Mouse (Mus musculus): ENCODE measurements around the gene Cdkn2a.
A peak's percentile ranks its signal among the peaks of the same experiment; 100 is the strongest.

Gene Cdkn2a

DNA sequence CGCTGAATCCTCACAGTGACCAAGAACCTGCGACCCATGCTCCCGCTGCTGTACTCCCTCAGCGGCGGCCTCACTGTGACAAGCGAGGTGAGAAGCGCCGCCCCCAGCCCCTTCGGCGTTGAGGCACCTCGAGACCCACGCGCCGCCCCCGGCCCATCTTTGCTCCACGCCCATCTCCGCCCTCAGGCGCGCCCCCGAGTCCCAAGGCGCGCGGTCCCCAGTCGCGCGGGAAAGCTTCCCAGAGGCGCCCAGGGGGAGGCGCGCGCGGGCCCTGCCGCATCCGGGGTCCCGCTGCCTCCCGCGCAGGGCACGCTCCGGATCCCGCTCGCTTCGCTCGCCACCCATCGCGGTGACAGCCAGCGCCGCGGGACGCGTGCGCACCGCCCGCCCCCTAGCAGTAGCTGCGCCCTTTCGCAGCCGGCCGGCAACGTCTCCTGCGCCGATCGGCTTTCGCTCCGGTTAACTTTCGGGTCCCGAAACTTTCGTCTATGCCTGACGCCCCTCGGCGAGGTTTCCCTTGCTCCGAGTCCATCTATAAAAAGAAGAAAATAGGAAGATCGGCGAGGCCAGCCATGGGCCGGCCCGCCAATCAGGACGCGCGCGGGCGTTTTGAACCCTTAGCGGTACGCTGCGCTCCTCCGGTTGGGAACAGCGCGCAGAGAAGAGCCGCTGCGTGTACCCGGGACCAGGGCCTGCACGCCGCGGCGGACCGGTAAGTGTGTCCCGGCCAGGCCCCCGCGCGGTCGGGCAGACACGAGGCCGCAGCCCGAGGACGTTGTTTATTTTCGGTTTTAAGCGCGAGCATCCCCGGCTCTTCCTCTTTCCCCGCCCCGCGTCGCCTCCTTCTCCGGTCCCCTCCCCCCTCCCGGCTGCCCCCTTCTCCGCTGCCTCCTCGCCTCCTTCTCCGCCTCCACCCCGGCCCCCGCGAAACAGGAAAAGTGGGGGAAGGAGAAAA is at the start of gene Cdkn2a:
TSS of gene Cdkn2a (minus strand) at position 168 of the 955 bp plus-strand sequence.
- peak; percentile 34 for DNase-seq

DNA sequence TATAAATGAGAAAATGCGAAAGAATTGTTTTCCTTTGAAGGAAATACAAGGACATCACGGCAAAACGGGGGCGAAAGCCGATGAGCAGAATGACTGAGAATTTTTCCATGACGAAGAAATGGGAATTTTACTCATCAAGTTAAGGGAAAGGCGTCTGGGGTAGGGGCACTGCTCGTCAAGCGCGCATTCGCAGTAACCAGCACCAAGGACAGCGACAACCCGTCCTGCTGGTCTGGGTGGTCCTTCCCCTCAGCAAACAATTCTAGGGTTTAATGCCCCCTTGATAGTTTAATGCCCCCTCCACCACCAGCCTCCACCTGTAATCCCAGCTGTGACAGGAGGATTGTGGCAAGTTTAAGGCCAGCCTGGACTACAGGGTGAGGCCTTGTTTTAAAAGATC is 19.0 kb upstream of the Cdkn2a start:
- no peak for DNase-seq

DNA sequence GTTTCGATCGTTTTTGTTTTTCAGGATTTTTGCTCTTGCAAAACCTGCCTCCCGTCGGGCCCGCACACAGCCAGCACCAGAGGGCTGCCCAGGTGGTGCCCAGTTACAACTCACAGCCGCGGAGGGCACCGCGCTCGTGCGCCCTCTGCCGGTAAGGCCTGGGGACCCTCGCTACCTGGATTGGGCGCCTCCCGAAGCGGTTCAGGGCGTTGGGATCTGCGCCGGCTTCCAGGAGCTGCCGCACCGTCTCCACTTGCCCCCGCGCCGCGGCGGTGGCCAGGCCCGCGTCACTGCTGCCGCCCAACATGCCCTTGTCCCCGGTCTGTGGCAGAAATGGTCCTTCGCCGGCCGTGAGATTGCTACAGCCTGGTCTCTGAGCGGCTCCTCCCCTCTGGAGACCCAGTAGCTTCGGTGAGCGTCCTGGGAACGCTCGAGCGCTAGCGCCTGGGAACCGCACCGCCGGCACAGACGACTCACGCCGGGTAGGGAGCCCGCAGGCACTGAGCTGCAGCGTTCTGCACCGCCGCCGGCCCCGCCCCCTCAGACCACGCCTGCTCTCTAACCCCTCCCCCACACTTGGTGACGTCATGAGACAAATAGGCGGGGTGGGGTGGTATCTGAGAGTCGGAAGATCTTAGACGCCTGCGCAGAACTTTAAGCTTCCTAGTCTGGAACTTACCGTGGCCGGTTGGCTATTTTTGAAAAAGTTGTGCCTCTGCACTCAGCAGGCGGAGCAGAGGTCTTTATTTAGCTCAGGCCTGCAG is 16.2 kb upstream of the Cdkn2a start, which contains the start of gene Cdkn2b:
TSS of gene Cdkn2b (minus strand) at position 549 of the 764 bp plus-strand sequence.
- peak; percentile 91 for DNase-seq

DNA sequence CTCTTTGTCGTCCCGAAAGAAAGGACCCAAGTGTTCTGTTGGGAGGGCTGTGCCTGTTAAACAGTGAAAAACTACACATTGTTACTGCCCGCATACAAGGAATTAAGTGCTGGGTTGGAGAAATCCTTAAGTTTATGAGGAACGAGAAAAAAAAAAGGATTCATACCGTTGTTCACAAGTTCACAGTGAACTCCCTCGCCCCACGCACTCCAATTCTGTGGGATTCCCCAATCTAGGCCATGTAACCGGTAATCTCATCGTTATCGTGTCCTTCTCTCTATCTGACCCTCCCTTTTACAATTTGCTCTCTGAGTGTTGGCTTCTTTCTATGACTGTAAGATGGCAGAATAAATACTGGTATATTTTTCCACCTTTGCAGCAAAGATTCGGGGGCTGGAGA is 15.5 kb upstream of the Cdkn2a start:
- DNase-seq: no peak

DNA sequence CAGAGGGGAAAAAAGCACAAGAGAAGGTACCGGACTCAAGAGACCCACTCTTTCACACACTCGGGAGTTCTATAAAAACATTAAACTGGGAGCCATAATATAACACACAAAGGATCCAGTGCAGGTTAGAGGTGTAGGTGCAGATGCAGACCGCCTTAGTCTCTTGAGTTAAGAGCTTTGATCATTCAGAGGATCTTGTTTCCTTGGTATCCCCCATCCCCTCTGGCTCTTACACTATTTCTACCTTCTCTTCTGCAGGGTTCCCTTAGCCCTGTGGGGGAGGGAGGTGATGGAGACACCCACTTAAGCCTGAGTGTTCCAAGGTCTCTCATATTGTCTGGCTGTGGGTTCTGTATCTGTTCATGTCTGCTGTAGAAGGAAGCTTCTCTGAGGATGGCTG is 13.5 kb upstream of the Cdkn2a start:
- no peak for DNase-seq

DNA sequence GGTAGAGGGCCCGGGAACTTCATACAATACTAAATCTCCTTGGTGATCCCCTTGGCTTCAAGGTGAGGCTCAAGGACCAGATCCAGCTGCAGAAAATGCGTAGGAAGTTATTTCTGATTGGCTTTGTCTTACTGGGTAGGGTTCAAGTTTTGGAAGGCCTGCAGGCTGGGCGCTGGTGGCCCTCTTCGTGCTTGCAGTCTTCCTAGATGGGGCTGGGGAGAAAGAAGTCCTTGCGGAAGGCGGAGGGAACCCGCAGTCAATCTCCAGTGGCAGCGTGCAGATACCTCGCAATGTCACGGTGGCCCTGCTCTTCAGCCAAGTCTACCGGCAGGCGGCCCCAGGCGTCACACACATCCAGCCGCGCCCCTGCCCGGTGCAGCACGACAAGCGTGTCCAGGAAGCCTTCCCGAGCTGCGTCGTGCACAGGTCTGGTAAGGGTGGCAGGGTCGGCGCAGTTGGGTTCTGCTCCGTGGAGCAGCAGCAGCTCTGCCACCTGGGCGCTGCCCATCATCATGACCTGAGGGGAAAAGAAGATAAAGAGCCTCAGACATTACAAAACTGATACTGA is 12.4 kb upstream of the Cdkn2a start:
- DNase-seq: no peak

DNA sequence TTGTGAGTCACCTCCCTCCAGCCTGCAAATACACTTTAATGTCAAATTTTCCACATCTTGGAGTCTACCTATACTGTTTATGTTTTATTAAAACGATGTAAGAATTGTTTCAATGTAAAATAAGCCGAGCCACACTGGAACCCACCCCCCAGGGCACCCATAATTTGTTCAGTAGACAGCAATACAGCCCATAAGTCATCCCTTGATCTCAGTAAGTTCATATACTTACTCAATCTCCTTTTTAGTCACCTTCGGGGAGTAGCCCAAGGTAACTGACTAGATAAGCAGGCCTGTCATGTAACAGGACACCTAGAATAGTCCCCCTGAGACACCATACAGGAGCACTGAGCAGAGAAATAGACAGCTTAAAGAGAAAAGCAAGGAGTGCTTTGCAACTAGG is 11.2 kb upstream of the Cdkn2a start:
- DNase-seq: no peak

DNA sequence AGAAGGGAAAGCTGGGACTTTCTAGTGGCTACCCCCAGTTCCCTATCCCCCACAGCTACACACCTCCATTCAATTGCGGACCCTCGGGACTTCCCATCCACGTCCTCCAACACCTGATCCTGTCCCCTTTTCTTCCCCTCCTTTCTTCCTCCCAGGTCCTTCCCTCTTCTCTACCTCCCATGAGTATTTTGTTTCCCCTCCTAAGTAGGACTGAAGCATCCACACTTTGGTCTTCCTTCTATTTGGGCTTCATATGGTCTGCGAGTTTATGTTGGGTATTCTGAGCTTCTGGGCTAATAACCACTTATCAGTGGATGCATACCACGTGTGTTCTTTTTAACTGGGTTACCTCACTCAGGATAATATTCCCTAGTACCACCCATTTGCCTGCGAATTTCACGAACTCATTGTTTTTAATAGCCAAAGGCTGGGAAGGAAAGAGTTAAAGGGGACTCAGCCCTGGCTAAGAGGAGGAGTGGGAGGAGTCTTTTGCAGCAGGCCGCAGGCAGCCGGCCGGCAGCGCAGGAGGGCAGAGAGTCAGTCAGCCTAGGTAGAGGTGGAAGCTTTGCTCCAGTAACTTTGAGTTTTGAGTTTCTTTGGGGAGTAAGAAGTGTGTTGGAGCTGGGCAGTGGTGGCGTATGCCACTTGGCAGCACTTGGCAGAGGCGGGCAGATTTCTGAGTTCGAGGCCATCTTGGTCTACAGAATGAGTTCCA is 9.0 kb upstream of the Cdkn2a start:
- no peak for DNase-seq

DNA sequence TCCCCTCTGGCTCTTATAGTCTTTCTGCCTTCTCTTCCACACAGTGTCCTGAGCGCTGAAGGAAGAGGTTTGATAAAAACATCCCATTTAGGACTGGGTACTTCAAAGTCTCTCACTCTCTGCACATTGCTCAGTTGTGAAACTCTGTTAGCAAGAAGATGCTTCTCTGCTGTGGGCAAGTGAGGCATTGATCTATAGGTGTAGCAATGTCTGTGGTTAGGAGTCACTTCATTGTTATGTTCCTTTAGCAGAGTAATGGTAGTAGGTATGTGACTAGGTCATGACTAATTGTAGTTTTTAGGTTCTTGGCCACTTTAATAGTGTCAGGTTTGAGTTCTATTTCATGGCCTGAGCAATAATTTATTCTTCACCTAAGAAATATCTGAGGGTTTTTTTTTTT is 7.7 kb upstream of the Cdkn2a start:
- DNase-seq: no peak

DNA sequence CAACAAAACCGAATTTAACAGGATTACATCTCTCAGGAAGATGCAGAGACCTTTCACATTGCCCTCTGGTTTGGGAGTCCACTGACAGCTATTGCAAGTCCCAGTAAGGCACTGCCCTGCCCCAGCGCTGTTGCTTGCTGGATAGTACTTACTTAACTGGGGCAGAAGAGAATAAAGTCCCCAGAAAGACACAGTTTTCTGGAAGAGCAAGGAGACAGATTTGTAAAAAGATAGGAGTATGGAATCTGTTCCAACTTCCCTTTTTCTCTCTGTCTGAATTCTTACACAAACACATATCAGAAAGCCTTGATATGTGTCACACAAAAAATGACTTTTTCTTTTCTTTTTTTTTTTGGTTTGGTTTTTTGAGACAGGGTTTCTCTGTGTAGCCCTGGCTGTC is 5.3 kb upstream of the Cdkn2a start:
- no peak for DNase-seq

DNA sequence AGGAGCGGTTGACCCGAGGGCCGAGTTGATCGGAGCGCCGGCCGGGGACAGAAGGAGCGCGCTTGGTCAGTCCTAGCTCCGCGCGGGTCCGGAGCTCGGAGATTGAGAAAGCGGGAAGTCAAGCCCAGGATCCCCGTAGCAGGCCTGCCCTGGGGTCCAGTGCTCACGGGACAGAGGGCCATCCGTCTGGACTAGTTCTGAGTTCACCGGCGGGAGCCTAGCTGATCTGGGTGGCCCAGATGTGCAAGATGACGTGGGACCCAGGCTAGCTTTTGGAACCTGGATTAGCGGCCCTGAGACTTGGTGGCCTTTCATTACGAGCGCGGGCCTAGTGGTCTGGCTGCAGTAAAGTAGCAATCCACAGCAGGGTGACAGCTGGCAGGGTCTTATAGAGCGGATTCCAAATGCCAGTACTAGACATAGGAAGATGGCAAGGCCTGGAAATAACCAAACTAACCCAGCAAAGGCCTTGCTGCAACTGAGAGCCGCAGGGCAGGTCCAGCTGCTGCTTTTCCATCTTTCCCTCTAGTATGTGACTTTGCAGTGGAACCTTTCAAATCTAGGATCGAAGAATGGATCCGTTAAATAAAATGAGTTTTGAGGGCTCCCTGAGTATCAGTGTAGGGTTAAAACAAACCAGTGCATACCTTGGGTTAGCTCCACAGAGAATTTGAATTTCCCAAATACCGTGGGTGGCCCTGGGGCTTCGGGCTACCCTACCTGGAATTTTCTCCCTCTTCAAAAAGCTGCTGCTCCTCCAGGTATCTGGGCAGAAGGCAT is 1.2 kb upstream of the Cdkn2a start:
- no peak for DNase-seq

DNA sequence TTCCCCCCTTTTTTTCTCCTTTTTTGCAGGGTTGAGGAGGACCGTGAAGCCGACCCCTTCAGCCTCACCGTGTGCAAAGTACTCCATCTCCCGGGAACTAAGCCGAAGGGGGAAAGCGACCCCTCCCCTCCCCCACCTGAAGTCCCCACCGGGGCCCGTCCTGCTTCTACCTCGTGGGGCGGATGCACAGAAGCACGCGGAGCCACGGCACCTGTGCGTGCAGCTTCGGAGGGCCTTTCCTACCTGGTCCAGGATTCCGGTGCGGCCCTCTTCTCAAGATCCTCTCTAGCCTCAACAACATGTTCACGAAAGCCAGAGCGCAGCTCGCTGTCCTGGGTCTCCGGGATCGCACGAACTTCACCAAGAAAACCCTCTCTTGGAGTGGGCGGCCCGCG is 365 bp downstream of the Cdkn2a start:
- no peak for DNase-seq

DNA sequence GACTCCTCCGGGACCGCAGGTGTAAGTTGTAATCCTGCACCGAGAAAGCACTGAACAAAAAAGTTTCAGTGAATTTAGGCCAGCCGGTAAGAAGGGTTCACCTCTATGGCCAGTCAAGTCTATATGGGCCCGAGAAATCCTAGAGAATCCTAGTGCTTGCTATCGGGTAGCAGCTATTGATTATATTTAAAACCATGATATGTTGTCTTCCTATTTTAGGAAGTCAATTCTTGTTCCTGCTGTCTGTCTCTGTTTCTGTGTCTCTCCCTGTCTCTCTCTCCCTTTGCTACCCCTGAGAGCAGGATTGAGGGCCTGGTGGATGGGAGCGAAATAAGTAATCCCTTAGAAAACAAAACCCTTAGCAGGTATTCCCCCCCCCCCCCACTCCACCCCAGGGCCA is 937 bp downstream of the Cdkn2a start:
- DNase-seq: no peak

DNA sequence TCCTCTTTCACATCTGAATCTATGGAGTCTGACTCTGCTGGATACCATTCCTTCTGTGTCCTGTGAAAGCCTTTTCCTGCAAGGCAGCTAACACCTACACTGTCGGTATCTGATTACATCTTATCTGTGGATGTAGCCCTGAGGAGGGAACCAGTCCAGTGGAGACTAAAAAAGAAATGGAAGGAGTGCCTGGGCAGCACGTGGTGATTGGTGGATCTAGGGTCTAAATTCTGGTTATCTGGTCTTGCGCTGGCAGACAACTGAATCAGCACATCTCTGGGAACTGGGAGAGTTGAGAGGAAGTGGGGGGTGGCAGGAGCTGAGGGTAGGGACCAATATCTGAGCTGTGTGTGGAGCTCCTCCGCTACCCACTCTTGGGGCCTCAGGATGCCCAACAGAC is 5.4 kb downstream of the Cdkn2a start:
- DNase-seq: no peak

DNA sequence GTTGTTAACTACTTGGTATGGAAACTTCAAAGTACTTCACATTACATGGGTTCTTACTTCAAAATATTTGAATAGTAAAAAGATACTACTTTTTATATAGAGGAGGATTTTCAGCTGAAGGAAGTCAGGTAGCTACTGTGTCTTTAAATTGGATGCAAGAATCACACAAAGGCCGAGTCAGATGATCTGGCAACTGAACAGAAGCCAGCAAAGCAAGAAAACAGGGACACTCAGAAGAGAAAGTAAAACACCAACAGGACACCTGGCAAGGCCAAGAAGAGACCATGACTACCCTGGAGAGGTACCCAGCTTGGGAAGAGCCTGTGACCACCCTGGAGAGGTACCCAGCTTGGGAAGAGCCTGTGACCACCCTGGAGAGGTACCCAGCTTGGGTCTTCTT is 7.9 kb downstream of the Cdkn2a start:
- no peak for DNase-seq

DNA sequence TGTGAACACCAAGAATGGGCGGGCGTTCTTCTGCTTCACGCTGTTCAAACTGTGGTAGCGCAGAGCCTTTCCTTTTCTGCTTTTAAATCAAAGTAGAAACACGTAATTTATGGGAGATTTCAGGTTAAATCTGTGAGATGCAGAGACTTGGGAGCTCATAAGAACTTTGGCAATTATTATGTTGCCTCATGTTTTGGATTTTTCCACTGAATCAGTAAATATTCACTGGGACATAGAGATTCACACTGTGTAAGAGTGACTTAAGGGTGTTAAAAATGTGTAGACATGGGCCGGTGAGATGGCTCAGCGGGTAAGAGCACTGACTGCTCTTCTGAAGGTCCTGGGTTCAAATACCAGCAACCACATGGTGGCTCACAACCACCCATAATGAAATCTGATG is 8.8 kb downstream of the Cdkn2a start:
- no peak for DNase-seq

DNA sequence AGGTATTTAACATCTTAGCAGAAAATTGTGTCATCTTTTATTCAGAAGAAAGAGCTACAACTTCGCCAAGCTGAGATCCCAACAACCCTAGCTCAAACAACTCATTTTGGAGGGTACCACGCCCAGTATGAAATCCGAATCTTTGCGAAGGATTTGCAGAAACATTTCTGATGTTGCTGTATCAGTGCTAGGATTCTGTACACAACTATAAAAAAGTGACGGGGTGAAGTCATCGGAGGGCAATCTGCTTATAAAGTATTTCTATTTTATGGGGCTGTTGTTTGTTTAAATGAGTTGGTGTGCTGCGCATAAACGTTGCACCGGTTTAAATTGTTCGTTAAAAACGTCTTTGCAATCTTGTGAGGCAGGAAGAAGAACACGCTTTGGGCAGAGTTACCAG is 11.8 kb downstream of the Cdkn2a start:
- DNase-seq: no peak

DNA sequence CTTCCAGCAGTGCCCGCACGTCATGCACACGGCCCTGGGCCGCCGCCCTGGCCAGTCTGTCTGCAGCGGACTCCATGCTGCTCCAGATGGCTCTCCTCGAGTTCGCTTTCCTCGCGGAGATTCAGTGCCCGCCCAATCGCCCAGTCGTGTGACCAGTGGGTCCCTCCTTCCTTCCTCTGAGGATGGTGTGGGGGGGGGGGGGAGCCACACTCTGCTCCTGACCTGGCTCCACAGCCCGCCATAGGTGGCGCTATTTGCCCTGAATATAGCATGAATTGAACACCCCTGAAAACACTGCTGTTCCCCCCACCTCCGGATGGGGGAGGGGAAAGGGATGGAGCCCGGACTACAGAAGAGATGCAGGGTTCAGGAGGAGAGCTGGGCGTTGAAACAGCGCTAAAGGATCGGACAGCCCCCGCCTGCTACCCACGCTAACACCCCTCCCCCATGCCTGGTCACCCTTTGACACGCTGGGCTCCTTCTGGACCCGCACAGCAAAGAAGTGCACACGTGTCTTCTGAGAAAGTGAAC is 12.4 kb downstream of the Cdkn2a start:
- DNase-seq: no peak

DNA sequence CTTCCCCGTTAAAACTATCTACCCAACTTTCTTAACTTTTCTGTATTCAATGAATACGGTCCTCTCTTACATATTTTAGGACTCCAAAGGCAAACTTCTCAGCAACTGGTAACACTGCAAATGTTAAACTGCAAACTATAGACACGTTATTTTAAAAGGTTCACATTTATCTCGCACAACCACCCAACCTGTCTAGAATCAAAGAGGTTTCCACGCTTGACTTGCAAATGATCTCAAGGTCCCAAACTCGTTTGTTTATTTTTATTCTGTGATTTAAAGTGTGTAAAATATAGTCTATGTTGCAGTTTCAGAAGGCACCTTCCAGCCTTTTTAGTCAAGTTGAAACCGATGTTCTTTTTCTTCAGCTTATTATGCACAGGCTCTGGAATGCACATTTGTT is 13.2 kb downstream of the Cdkn2a start:
- DNase-seq: no peak

DNA sequence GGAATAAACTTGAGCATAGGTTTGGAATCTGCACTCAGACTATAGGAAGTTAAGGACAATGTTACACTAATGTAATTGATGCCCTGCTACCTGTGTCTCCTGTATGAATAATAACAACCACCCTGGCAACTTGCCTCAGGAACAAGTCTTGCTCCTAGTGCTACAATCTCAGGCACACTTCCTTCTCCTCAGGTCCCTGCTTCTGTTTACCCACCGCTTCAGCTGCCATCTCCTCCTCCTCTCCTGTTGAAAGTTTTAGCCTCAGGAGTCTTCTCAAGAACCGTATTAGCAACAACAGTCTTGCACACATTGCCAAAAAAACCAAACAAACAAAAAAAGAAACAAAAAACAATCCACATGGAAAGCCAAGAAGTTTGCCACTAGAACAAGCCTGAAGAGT is 14.8 kb downstream of the Cdkn2a start:
- DNase-seq: no peak

DNA sequence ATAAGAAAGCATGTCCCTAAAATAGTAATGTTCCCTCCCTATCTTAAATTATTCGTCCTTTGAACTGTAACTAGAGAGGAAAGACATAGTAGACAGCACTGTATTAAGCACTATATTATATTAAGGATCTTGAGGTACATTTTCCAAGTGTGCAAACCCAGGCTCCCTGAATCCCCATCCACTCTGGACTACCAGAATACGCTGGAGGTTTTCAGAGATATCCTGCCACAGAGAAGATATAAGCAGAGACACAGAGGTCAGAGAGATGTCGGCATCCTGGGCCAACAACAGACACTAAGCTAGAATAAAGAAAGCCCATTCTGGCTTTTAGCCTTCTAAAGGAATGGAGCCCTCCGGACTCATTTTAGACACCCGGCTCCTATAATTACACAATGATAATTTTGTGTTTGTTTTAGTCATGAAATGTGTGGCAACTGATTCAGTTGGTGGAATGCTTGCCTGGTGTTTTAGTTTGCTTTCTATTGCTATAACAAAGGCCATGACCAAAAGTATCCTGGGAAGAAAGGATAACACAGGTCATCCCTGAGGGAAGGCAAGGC is 17.0 kb downstream of the Cdkn2a start:
- DNase-seq: no peak
